Mouse (Mus musculus): ENCODE results near the gene Slfn8.
"Not testable (repeated sequence)": the region's sequence is repeated elsewhere in the genome, so short reads cannot be mapped to it uniquely, and the experiment has no call there.

The Slfn8 gene

GRCm38 (mm10) chr11:83020621-83021020 is at the start of gene Slfn8:
TSS of gene Slfn8 (minus strand) at chr11:83020810.
- peak; percentile 67 for DNase-seq (ENCODE audit: low spot score)

GRCm38 (mm10) chr11:83067982-83068694 is 47.5 kb upstream of the Slfn8 start:
- DNase-seq (ENCODE audit: low spot score), result no peak

GRCm38 (mm10) chr11:83066640-83067531 is 46.3 kb upstream of the Slfn8 start:
- peak; percentile 47 for DNase-seq (ENCODE audit: low spot score)

GRCm38 (mm10) chr11:83065441-83066344 is 45.1 kb upstream of the Slfn8 start:
- DNase-seq (ENCODE audit: low spot score), result no peak

GRCm38 (mm10) chr11:83064946-83065345 is 44.3 kb upstream of the Slfn8 start, which contains the start of gene Slfn2:
TSS of gene Slfn2 (plus strand) at chr11:83065112.
- DNase-seq (ENCODE audit: low spot score), result no peak

GRCm38 (mm10) chr11:83063941-83064349 is 43.3 kb upstream of the Slfn8 start:
- no peak for DNase-seq (ENCODE audit: low spot score)

GRCm38 (mm10) chr11:83063126-83063525 is 42.5 kb upstream of the Slfn8 start:
- DNase-seq (ENCODE audit: low spot score), result peak; percentile 15

- no peak for DNase-seq (ENCODE audit: low spot score)
These were observed 41.2 kb upstream of the Slfn8 start for GRCm38 (mm10) chr11:83061806-83062205.

GRCm38 (mm10) chr11:83060412-83061020 is 39.9 kb upstream of the Slfn8 start:
- DNase-seq (ENCODE audit: low spot score), result no peak

GRCm38 (mm10) chr11:83057863-83058262 is 37.3 kb upstream of the Slfn8 start:
- DNase-seq (ENCODE audit: low spot score), result peak; percentile 70

- DNase-seq (ENCODE audit: low spot score), result no peak
These were observed 25.0 kb upstream of the Slfn8 start for GRCm38 (mm10) chr11:83045642-83046041.

GRCm38 (mm10) chr11:83043891-83044290 is 23.3 kb upstream of the Slfn8 start:
- no peak for DNase-seq (ENCODE audit: low spot score)

- DNase-seq (ENCODE audit: low spot score), result no peak
These were observed 20.4 kb upstream of the Slfn8 start for GRCm38 (mm10) chr11:83041000-83041399.

GRCm38 (mm10) chr11:83040325-83040724 is 19.7 kb upstream of the Slfn8 start:
- DNase-seq (ENCODE audit: low spot score), result no peak

- DNase-seq (ENCODE audit: low spot score), result no peak
These were observed 19.2 kb upstream of the Slfn8 start for GRCm38 (mm10) chr11:83039796-83040195.

GRCm38 (mm10) chr11:83039156-83039555 is 18.5 kb upstream of the Slfn8 start:
- no peak for DNase-seq (ENCODE audit: low spot score)

- not testable (repeated sequence) for DNase-seq (ENCODE audit: low spot score)
These were observed 18.1 kb upstream of the Slfn8 start for GRCm38 (mm10) chr11:83038686-83039085.

- DNase-seq (ENCODE audit: low spot score), result not testable (repeated sequence)
These were observed 770 bp downstream of the Slfn8 start for GRCm38 (mm10) chr11:83019561-83020519.

GRCm38 (mm10) chr11:83016093-83016492 is 4.5 kb downstream of the Slfn8 start:
- DNase-seq (ENCODE audit: low spot score), result no peak

- DNase-seq (ENCODE audit: low spot score), result no peak
These were observed 7.3 kb downstream of the Slfn8 start for GRCm38 (mm10) chr11:83013356-83013755.
